Mouse (Mus musculus) lung, adult 2 months (tissue): ENCODE data around the gene Slit3. TPM values are rescaled to one million over a fixed set of nuclear protein-coding genes. Genes with fewer than 3 reads are reported as not detected.

ENCODE experiments used
- DNase-seq: peaks from one replicate; pipeline ENCODE4 v3.0.0; 2022
- H3K4me1 ChIP-seq: fragments of 200-500 bp; 2 replicates; pipeline ENCODE4 v1.6.1; 2011; ENCODE audit warnings: low read length; ENCODE audit not compliant: control insufficient read depth, insufficient read depth
- H3K4me3 ChIP-seq: fragments of 200-500 bp; replicated peaks from 2 replicates; pipeline ENCODE3; 2011; ENCODE audit warnings: low read depth, mild to moderate bottlenecking, control low read depth, low read length; ENCODE audit errors: extremely low read depth
- CTCF ChIP-seq: fragments of 200-500 bp; IDR thresholded peaks from 2 replicates; pipeline ENCODE4 v1.5.1; 2011; ENCODE audit warnings: mild to moderate bottlenecking, low read length, control low read depth; ENCODE audit not compliant: insufficient read depth
- POLR2A ChIP-seq: fragments of 200-500 bp; IDR thresholded peaks from 2 replicates; pipeline ENCODE4 v1.6.1; 2011; ENCODE audit warnings: low read depth, mild to moderate bottlenecking, control low read depth, low read length, borderline replicate concordance; ENCODE audit errors: extremely low read depth
- WGBS: fragments of 180-500 bp; shearing (Covaris S2); methylation state at CpG from one replicate; pipeline ENCODE4 v1.1.7; 2018; 5-methylcytosine and 5-hydroxymethylcytosine counted together
- polyA plus RNA-seq: library from polyadenylated mRNA; depleted of rRNA; stranded (reverse); fragments of >200 nt; gene quantifications from 2 replicates; pipeline ENCODE4 v1.2.3, GENCODE M21; 2012

The Slit3 gene
- polyA plus RNA-seq, 1 experiment: 69.7 TPM

GRCm38 (mm10) chr11:35452413-35452812, 331.4 kb downstream of the Slit3 start:
- Histone ChIP-seq H3K4me1 (no peaks in the 10 kb centered on the region), H3K4me3 (no peak overlapping the region)
- TF ChIP-seq CTCF (no peak), POLR2A (no peak)
- DNase-seq: no peak
- WGBS: 66% methylated on average over 5 of the region's 5 CpGs

- Histone ChIP-seq H3K4me3 (no peak overlapping the region), H3K4me1 (no peaks in the 10 kb centered on the region)
- TF ChIP-seq CTCF (no peak), POLR2A (no peak)
- 59% methylated on average over 10 of the region's 10 CpGs for WGBS
- DNase-seq: no peak
Observed at GRCm38 (mm10) chr11:35454191-35454725, 333.2 kb downstream of the Slit3 start.

GRCm38 (mm10) chr11:35454781-35455180, 333.8 kb downstream of the Slit3 start:
- no peak for DNase-seq
- H3K4me3 ChIP-seq: no peak overlapping the region
- H3K4me1 ChIP-seq: no peaks in the 10 kb centered on the region
- WGBS: 84% methylated on average over 4 of the region's 4 CpGs
- TF ChIP-seq CTCF (no peak), POLR2A (no peak)

GRCm38 (mm10) chr11:35458068-35458467, 337.0 kb downstream of the Slit3 start:
- H3K4me1 ChIP-seq: no peaks in the 10 kb centered on the region
- no peak overlapping the region for H3K4me3 ChIP-seq
- 54% methylated on average over 2 of the region's 2 CpGs for WGBS
- no peak for DNase-seq
- TF ChIP-seq POLR2A: no peak
- no peak for TF ChIP-seq CTCF

- WGBS: 70% methylated on average over 6 of the region's 6 CpGs
- Histone ChIP-seq H3K4me1 (no peaks in the 10 kb centered on the region), H3K4me3 (no peak overlapping the region)
- TF ChIP-seq POLR2A: no peak
- TF ChIP-seq CTCF: no peak
- DNase-seq: no peak
Observed at GRCm38 (mm10) chr11:35466701-35467100, 345.7 kb downstream of the Slit3 start.

- TF ChIP-seq POLR2A (no peak), CTCF (no peak)
- no peak for DNase-seq
- WGBS: 85% methylated on average over 7 of the region's 7 CpGs
- no peak overlapping the region for H3K4me3 ChIP-seq
- H3K4me1 ChIP-seq: no peaks in the 10 kb centered on the region
Observed at GRCm38 (mm10) chr11:35468847-35469246, 347.8 kb downstream of the Slit3 start.

GRCm38 (mm10) chr11:35469940-35470339, 348.9 kb downstream of the Slit3 start:
- WGBS: 81% methylated on average over 4 of the region's 4 CpGs
- Histone ChIP-seq H3K4me1 (no peaks in the 10 kb centered on the region), H3K4me3 (no peak overlapping the region)
- no peak for DNase-seq
- TF ChIP-seq CTCF (no peak), POLR2A (no peak)

- TF ChIP-seq CTCF (no peak), POLR2A (no peak)
- Histone ChIP-seq H3K4me3 (no peak overlapping the region), H3K4me1 (no peaks in the 10 kb centered on the region)
- no peak for DNase-seq
- 29% methylated on average over 5 of the region's 5 CpGs for WGBS
Observed at GRCm38 (mm10) chr11:35470853-35471252, 349.8 kb downstream of the Slit3 start.

- TF ChIP-seq CTCF: no peak
- TF ChIP-seq POLR2A: no peak
- no peak for DNase-seq
- H3K4me3 ChIP-seq: no peak overlapping the region
- H3K4me1 ChIP-seq: no peaks in the 10 kb centered on the region
- 62% methylated on average over 11 of the region's 11 CpGs for WGBS
Observed at GRCm38 (mm10) chr11:35472842-35473616, 352.0 kb downstream of the Slit3 start.

GRCm38 (mm10) chr11:35473617-35473996, 352.6 kb downstream of the Slit3 start:
- H3K4me1 ChIP-seq: no peaks in the 10 kb centered on the region
- no peak for TF ChIP-seq POLR2A
- no peak for TF ChIP-seq CTCF
- no peak for DNase-seq
- no peak overlapping the region for H3K4me3 ChIP-seq
- 69% methylated on average over 5 of the region's 5 CpGs for WGBS

- H3K4me1 ChIP-seq: no peaks in the 10 kb centered on the region
- WGBS: 45% methylated on average over 8 of the region's 8 CpGs
- no peak overlapping the region for H3K4me3 ChIP-seq
- TF ChIP-seq CTCF: no peak
- no peak for TF ChIP-seq POLR2A
- no peak for DNase-seq
Observed at GRCm38 (mm10) chr11:35480146-35480545, 359.1 kb downstream of the Slit3 start.
